Mouse (Mus musculus): ENCODE data around the gene Gtf2f2. TPM values are rescaled to one million over a fixed set of nuclear protein-coding genes. Genes with fewer than 3 reads are reported as not detected.

Gtf2f2 gene
- total and polyA plus RNA-seq, 2 experiments from 2014 or later: 14.8 to 41.3 TPM

DNA sequence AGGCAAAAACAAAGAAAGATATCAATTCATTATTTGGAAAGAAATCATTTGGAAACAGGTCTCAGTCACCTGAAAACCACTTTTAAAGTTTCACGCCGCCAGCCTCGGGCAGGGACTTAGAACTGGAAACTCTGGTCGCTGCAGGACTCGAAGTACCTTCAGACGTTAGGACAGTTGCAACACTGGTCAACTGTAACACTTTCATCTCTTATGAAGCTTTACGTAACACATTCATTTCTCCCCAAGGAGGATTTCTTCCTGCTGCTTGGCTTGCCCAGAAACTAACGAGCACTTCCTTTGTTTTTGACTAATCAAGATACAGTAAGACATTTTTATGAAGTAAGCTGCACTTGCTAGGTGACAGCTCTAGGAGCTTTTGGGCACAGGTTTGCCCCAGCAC lies 103.7 kb downstream of the Gtf2f2 start:
- no peak overlapping the region for H3K4me3 ChIP-seq (ENCODE audit: low read length)
- no peaks in the 10 kb centered on the region for H3K27me3 ChIP-seq (ENCODE audit: insufficient read depth, low read length)
- H3K9ac ChIP-seq (replicated peaks; ENCODE audit: low read length): no peak overlapping the region
- ATAC-seq (no peak), DNase-seq (ENCODE audit: low spot score) (no peak)
- no peaks in the 10 kb centered on the region for H3K4me1 ChIP-seq (ENCODE audit: insufficient read depth, low read length)
- 89% methylated on average over 8 of the region's 8 CpGs for WGBS
- no peak overlapping the region for H3K27ac ChIP-seq
- no peak for TF ChIP-seq CTCF (IDR thresholded peaks at IDR 0.05; ENCODE audit: low read depth)
- no peaks in the 10 kb centered on the region for H3K36me3 ChIP-seq (ENCODE audit: insufficient read depth, low read length)
- no peak overlapping the region for H3K4me2 ChIP-seq (ENCODE audit: low read depth, low read length)
- no peaks in the 10 kb centered on the region for H3K9me3 ChIP-seq (ENCODE audit: low read length)

GRCm38 (mm10) chr14:75904972-75905371 lies 105.7 kb downstream of the Gtf2f2 start:
- Histone ChIP-seq H3K9me3 (ENCODE audit: low read length) (no peaks in the 10 kb centered on the region), H3K27ac (no peak overlapping the region), H3K4me3 (ENCODE audit: low read length) (no peak overlapping the region), H3K9ac (replicated peaks; ENCODE audit: low read length) (no peak overlapping the region), H3K27me3 (ENCODE audit: insufficient read depth, low read length) (no peaks in the 10 kb centered on the region), H3K36me3 (ENCODE audit: insufficient read depth, low read length) (no peaks in the 10 kb centered on the region), H3K4me1 (ENCODE audit: insufficient read depth, low read length) (no peaks in the 10 kb centered on the region), H3K4me2 (ENCODE audit: low read depth, low read length) (no peak overlapping the region)
- TF ChIP-seq CTCF (IDR thresholded peaks at IDR 0.05; ENCODE audit: low read depth): no peak
- no peak for ATAC-seq
- no peak for DNase-seq (ENCODE audit: low spot score)
- 97% methylated on average over 3 of the region's 3 CpGs for WGBS

GRCm38 (mm10) chr14:75903131-75903530 lies 107.5 kb downstream of the Gtf2f2 start:
- WGBS: 90% methylated on average over 3 of the region's 3 CpGs
- Histone ChIP-seq H3K27me3 (ENCODE audit: insufficient read depth, low read length) (no peaks in the 10 kb centered on the region), H3K9me3 (ENCODE audit: low read length) (no peaks in the 10 kb centered on the region), H3K4me2 (ENCODE audit: low read depth, low read length) (no peak overlapping the region), H3K4me3 (ENCODE audit: low read length) (no peak overlapping the region), H3K4me1 (ENCODE audit: insufficient read depth, low read length) (no peaks in the 10 kb centered on the region), H3K9ac (replicated peaks; ENCODE audit: low read length) (no peak overlapping the region), H3K27ac (no peak overlapping the region), H3K36me3 (ENCODE audit: insufficient read depth, low read length) (no peaks in the 10 kb centered on the region)
- TF ChIP-seq CTCF (IDR thresholded peaks at IDR 0.05; ENCODE audit: low read depth): no peak
- ATAC-seq (no peak), DNase-seq (ENCODE audit: low spot score) (no peak)

DNA sequence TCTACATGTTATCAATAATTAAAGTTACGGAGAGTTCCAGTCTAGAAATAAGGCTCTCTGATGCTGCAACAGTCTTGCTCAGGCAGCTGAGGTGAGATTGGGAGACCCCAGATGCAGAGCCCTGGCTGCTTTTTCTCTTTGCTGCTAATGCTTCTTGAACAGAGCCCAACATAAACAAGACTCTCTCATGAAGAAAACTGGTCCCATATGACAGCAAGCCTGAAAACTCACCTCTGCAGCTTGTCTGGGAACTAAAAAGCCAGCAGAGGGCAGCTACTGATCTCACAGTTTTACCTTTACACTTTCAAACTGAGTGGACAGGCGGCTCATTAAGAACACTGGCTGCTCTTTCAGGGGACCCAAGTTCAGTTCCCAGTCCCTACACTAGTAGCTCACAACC lies 108.7 kb downstream of the Gtf2f2 start:
- DNase-seq (ENCODE audit: low spot score): no peak
- Histone ChIP-seq H3K4me2 (ENCODE audit: low read depth, low read length) (no peak overlapping the region), H3K9me3 (ENCODE audit: low read length) (no peaks in the 10 kb centered on the region), H3K36me3 (ENCODE audit: insufficient read depth, low read length) (no peaks in the 10 kb centered on the region), H3K4me3 (ENCODE audit: low read length) (no peak overlapping the region), H3K9ac (replicated peaks; ENCODE audit: low read length) (no peak overlapping the region), H3K27me3 (ENCODE audit: insufficient read depth, low read length) (no peaks in the 10 kb centered on the region), H3K27ac (no peak overlapping the region), H3K4me1 (ENCODE audit: insufficient read depth, low read length) (no peaks in the 10 kb centered on the region)
- 80% methylated on average over 2 of the region's 2 CpGs for WGBS
- ATAC-seq: no peak
- 0 out of 2 replicates have a peak, but pooled peaks have one; percentile 10 for TF ChIP-seq CTCF (IDR thresholded peaks at IDR 0.05; ENCODE audit: low read depth)

- no peak for DNase-seq (ENCODE audit: low spot score)
- Histone ChIP-seq H3K4me1 (ENCODE audit: insufficient read depth, low read length) (no peaks in the 10 kb centered on the region), H3K4me2 (ENCODE audit: low read depth, low read length) (no peak overlapping the region), H3K36me3 (ENCODE audit: insufficient read depth, low read length) (no peaks in the 10 kb centered on the region), H3K9me3 (ENCODE audit: low read length) (no peaks in the 10 kb centered on the region), H3K4me3 (ENCODE audit: low read length) (no peak overlapping the region), H3K27ac (peak overlapping the region; percentile 48; the same call in 1 of the 2 replicates), H3K9ac (replicated peaks; ENCODE audit: low read length) (no peak overlapping the region), H3K27me3 (ENCODE audit: insufficient read depth, low read length) (no peaks in the 10 kb centered on the region)
- 50% methylated on average over 5 of the region's 5 CpGs for WGBS
- ATAC-seq: no peak
- TF ChIP-seq CTCF (IDR thresholded peaks at IDR 0.05; ENCODE audit: low read depth): no peak
These were observed 109.7 kb downstream of the Gtf2f2 start for GRCm38 (mm10) chr14:75900793-75901499.

- TF ChIP-seq CTCF (IDR thresholded peaks at IDR 0.05; ENCODE audit: low read depth): peak; percentile 86
- H3K27me3 ChIP-seq (ENCODE audit: insufficient read depth, low read length): no peaks in the 10 kb centered on the region
- ATAC-seq (peak; percentile 77), DNase-seq (ENCODE audit: low spot score) (peak; percentile 90)
- H3K9ac ChIP-seq (replicated peaks; ENCODE audit: low read length): no peak overlapping the region
- H3K9me3 ChIP-seq (ENCODE audit: low read length): no peaks in the 10 kb centered on the region
- H3K4me3 ChIP-seq (ENCODE audit: low read length): no peak overlapping the region
- no peaks in the 10 kb centered on the region for H3K4me1 ChIP-seq (ENCODE audit: insufficient read depth, low read length)
- WGBS: 11% methylated on average over 4 of the region's 4 CpGs
- no peak overlapping the region for H3K4me2 ChIP-seq (ENCODE audit: low read depth, low read length)
- no peaks in the 10 kb centered on the region for H3K36me3 ChIP-seq (ENCODE audit: insufficient read depth, low read length)
- 0 out of 2 replicates have a peak overlapping the region, but pooled peaks have one; percentile 26 for H3K27ac ChIP-seq
These were observed 111.1 kb downstream of the Gtf2f2 start for GRCm38 (mm10) chr14:75899566-75899965.

DNA sequence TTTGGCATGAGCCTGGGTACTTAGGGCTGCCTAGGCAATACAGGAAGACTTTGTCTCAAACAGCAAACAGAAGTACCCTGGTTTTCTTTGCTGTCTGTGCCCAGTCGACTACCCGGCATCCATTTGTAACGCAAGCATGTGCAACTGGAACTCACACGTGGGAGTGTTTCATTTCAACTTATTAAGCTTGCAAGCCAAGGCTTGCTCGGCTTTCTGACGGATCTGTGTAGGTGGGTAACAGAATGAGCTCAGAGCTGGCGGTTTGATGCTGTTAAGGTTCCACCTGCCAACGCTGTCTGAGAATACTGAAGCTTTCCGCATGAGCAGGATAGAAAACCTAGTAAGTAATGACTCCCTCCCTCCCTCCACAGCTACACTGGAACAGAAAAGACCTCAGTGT lies 118.5 kb downstream of the Gtf2f2 start:
- 71% methylated on average over 9 of the region's 9 CpGs for WGBS
- no peaks in the 10 kb centered on the region for H3K4me1 ChIP-seq (ENCODE audit: insufficient read depth, low read length)
- H3K9ac ChIP-seq (replicated peaks; ENCODE audit: low read length): no peak overlapping the region
- no peaks in the 10 kb centered on the region for H3K36me3 ChIP-seq (ENCODE audit: insufficient read depth, low read length)
- H3K27me3 ChIP-seq (ENCODE audit: insufficient read depth, low read length): no peaks in the 10 kb centered on the region
- no peak overlapping the region for H3K4me3 ChIP-seq (ENCODE audit: low read length)
- ATAC-seq (peak; percentile 52; the same call in 1 of the 2 replicates), DNase-seq (ENCODE audit: low spot score) (peak; percentile 42)
- no peak for TF ChIP-seq CTCF (IDR thresholded peaks at IDR 0.05; ENCODE audit: low read depth)
- H3K9me3 ChIP-seq (ENCODE audit: low read length): no peaks in the 10 kb centered on the region
- no peak overlapping the region for H3K27ac ChIP-seq
- no peak overlapping the region for H3K4me2 ChIP-seq (ENCODE audit: low read depth, low read length)
